Mouse (Mus musculus) hindbrain, embryonic 10.5 days (tissue): ENCODE data around the gene Grin2a. TPM values are rescaled to one million over a fixed set of nuclear protein-coding genes. Genes with fewer than 3 reads are reported as not detected.
A peak's percentile ranks its signal among the peaks of the same experiment; 100 is the strongest.

Experiments used
- DNase-seq: peaks from one replicate; pipeline ENCODE4 v3.0.0-alpha.2; 2017; ENCODE audit warnings: low spot score
- H3K27ac ChIP-seq: fragments of 300-500 bp; sonication (generic); 2 replicates; pipeline ENCODE4 v1.5.1; 2016; ENCODE audit warnings: mild to moderate bottlenecking, moderate library complexity
- H3K27me3 ChIP-seq: fragments of 300-500 bp; sonication (generic); 2 replicates; pipeline ENCODE4 v1.6.1; 2016; ENCODE audit warnings: mild to moderate bottlenecking; ENCODE audit not compliant: poor library complexity, insufficient read depth, severe bottlenecking
- H3K36me3 ChIP-seq: fragments of 300-500 bp; sonication (generic); 2 replicates; pipeline ENCODE4 v1.6.1; 2016; ENCODE audit warnings: mild to moderate bottlenecking, moderate library complexity
- H3K4me1 ChIP-seq: fragments of 300-500 bp; sonication (generic); replicated peaks from 2 replicates; pipeline ENCODE4 v1.6.1; 2016; ENCODE audit warnings: mild to moderate bottlenecking
- H3K4me3 ChIP-seq: fragments of 300-500 bp; sonication (generic); 2 replicates; pipeline ENCODE4 v1.5.1; 2016; ENCODE audit warnings: mild to moderate bottlenecking, moderate library complexity
- H3K9me3 ChIP-seq: fragments of 300-500 bp; sonication (generic); 2 replicates; pipeline ENCODE4 v1.6.1; 2016; ENCODE audit warnings: mild to moderate bottlenecking, moderate library complexity
- WGBS: fragments of 180-500 bp; shearing (Covaris S2); methylation state at CpG from one replicate; pipeline ENCODE4 v1.1.7; 2016; 5-methylcytosine and 5-hydroxymethylcytosine counted together
- polyA plus RNA-seq: library from polyadenylated mRNA; unstranded; fragments of >200 nt; fragmentation: Nextera tagmentation; extraction: Ambion mirVana; gene quantifications from 2 replicates; pipeline ENCODE4 v1.2.1, GENCODE M21; 2016

Gene Grin2a
- polyA plus RNA-seq, 1 experiment from 2014 or later = 1.9 TPM

DNA sequence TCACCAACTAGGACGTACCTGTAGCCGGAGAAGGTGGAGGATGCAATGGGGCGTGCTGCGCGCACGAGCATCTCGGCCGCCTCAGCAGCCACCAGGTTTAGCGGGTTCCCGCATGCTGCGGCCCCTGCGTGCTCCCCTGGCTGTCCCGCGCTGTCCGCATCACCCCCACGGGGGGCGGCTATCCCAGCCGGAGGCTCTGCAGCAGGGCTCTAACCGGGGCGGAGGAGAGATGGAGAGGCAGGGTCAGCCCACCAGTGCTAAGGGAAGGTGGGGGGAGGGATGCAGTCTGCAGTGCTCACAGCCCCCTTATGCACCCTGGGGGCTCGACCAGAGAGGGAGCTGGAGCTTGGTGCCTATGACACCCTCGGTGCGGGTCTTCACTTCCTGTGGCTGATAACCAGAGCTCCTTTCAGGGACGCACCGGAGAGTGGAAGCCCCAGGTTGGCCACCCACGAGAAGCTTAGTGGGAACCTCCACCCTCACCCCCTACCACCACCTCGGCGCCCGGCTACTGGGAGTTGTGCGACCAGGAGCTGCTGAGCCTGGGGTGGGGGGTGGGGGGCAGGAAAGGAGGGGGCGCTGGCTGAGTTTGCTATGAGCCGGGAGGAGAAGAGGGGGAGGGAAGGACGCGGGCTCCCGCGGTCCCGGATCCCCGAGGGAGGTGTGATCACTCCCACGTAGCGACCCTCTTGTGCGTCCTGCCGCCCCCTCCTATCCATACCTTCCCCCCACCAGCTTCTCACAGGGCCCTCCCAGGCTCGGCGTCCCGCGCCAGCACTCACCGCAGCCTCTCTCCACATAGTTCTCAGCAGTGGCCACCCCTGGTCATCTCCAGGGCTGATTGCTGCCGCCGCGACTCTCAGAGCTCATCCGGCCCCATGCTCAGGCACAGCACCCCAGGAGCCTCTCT, 1.1 kb downstream of the Grin2a start:
- H3K9me3 ChIP-seq = no peaks in the 10 kb centered on the region
- peaks cover 67% of the 10 kb centered on the region for H3K27me3 ChIP-seq
- H3K36me3 ChIP-seq = no peaks in the 10 kb centered on the region
- peaks cover 40% of the 10 kb centered on the region for H3K4me1 ChIP-seq
- peak overlapping the region; percentile 70 for H3K27ac ChIP-seq
- peak overlapping the region; percentile 67 for H3K4me3 ChIP-seq
- under 1% methylated on average over 49 of the region's 51 CpGs for WGBS
- no peak for DNase-seq

DNA sequence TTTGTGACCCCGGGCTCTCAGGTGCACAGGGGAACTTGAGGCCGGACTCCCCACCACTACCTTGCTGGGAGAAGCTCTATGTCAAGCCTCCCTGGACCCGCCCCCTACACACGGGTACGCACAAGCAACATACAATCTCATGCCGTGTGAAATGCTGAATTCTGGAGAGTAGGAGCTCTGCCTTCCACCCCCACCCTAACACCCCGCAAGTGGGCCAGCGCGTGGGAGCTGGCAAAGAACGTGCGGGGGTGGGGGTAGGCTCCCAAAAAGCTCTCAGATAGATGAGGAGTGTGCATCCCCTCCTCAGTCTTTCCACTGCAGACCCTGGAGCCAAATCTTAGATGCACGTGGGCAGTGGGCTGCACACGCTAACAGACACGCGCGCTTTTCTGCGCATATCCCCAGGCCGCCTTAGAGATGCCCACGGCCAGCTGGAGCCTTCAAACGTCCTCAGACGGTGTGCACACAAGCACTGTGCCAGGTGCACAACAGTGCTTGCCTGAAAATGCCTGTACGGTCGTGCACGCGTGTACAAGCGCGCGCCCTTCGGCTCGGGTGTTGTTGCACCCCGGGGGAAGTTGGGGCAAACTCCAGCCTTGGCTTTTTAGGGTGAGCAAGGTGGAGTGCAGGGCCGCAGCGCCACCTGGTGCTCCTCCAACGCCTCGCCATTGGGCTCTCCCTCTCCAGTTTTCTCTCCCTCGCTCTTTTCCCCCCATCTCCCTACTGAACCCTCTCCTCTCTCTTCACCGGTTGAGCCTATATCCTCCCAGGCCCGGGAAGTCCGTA, 1.9 kb downstream of the Grin2a start:
- under 1% methylated on average over 39 of the region's 39 CpGs for WGBS
- peak; percentile 78 for DNase-seq
- peaks cover 67% of the 10 kb centered on the region for H3K27me3 ChIP-seq

DNA sequence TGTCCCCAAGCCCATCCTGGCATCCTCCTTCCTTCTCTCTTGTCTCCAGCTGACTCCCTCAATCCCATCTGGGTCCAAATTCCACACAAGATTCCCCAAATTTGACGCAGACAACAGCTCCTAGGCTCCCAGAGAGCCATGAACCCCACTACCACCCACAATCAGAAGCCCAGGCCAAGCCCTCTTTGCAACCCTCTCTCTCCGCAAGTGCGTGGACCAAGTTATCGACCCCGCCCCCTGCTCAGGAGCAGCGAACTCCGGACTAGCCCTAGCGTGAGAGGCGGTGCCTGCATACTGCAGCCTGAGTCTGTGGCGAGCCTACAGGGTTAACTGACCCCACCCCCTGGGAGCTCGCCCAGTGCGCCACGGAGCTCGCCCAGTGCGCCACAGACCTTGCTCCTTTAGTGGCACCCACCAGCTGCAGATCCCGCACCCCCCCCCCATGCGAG, 2.6 kb downstream of the Grin2a start:
- H3K27me3 ChIP-seq = peaks cover 67% of the 10 kb centered on the region
- peaks cover 40% of the 10 kb centered on the region for H3K4me1 ChIP-seq
- H3K4me3 ChIP-seq = peak overlapping the region; percentile 67
- peak; percentile 46 for DNase-seq
- under 1% methylated on average over 17 of the region's 17 CpGs for WGBS
- H3K36me3 ChIP-seq = no peaks in the 10 kb centered on the region
- no peak overlapping the region for H3K27ac ChIP-seq
- H3K9me3 ChIP-seq = no peaks in the 10 kb centered on the region

More for the DNA sequence above, 1.9 kb downstream of the Grin2a start:
- H3K36me3 ChIP-seq = no peaks in the 10 kb centered on the region
- peak overlapping the region; percentile 70 for H3K27ac ChIP-seq
- H3K4me1 ChIP-seq = peaks cover 40% of the 10 kb centered on the region
- peak overlapping the region; percentile 67 for H3K4me3 ChIP-seq
- no peaks in the 10 kb centered on the region for H3K9me3 ChIP-seq

DNA sequence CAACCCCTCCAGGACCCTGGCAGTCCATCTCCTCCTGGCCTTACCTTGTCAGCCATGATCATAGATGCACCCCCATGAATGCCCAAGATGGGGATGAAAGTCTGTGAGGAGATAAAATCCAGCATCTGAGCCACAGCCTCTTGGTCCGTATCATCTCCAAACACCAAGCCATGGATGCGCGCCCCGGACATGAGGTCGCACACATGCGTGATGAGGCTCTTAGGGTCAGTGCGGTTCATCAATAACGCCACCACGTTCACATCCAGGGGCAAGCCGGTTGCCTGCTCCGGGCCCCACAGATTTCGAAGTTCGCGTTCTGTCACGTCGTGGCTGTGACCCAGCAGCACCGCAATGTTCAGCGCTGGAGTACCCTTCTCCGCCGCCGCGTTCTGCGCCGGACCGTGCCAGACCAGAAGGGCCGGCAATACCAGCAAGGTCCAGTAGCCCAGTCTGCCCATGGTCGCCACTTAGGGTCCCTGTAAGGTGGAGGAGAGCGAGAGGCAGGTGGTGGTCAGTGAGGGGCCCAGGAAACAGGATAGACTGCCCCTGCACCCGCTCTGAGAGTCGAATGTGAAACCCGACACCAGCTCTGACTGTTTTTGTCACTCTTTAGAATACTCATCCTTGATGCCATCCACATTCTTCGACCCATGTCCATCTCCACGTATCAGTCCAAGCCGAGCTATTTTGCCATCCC, 3.1 kb downstream of the Grin2a start:
- DNase-seq = peak; percentile 22
- peaks cover 67% of the 10 kb centered on the region for H3K27me3 ChIP-seq
- H3K9me3 ChIP-seq = no peaks in the 10 kb centered on the region
- H3K4me1 ChIP-seq = peaks cover 40% of the 10 kb centered on the region
- H3K4me3 ChIP-seq = peak overlapping the region; percentile 67
- no peak overlapping the region for H3K27ac ChIP-seq
- 20% methylated on average over 34 of the region's 34 CpGs for WGBS
- no peaks in the 10 kb centered on the region for H3K36me3 ChIP-seq

DNA sequence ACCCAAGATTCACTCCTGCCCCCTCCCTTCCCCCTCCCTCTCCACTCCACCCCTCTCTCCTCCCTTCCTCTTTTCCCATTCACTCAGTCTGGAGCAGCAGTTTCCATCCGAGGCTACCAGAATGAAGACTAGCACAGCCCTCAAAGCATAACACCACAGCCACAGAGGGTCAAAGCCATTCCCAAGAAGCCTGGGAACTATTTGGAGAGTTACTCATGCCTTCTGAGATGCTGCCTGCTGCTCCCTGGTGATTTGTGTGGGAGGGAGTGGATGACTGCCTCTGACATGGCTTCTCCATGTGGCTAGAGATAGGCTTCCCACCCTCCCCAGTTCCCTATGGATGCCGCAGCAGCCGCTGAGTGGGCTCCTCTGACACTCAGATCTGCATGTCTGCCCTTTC, 10.3 kb downstream of the Grin2a start:
- Histone ChIP-seq H3K9me3 (no peaks in the 10 kb centered on the region), H3K36me3 (no peaks in the 10 kb centered on the region)
- WGBS = 64% methylated on average over 3 of the region's 3 CpGs

DNA sequence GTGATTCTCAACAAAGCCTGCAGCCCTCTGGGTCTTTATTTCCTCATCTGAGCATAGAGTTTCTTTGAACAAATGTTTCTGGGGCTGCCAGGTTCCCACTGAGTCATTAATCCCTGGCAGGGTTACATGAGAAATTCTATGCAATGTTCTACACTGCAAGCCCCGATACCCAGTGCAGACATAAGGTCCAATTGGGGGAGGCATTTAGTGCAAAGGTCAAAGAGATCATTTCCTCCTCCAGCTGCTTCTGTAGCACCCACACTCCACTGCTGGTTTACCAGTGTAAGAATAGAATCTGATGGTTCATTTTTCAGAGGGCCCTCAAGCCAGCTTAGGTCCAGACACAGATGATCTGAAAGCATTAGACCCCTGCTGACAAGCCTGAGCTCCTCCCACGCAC, 14.7 kb downstream of the Grin2a start:
- Histone ChIP-seq H3K27me3 (no peaks in the 10 kb centered on the region), H3K9me3 (no peaks in the 10 kb centered on the region), H3K27ac (no peak overlapping the region), H3K36me3 (no peaks in the 10 kb centered on the region), H3K4me1 (0 out of 2 replicates have a peak, but pooled peaks cover 2% of the 10 kb centered on the region), H3K4me3 (no peak overlapping the region)
- WGBS = 62% methylated on average over 2 of the region's 2 CpGs
- DNase-seq = no peak

More for the DNA sequence above, 10.3 kb downstream of the Grin2a start:
- H3K4me3 ChIP-seq = no peak overlapping the region
- 0 out of 2 replicates have a peak, but pooled peaks cover 2% of the 10 kb centered on the region for H3K4me1 ChIP-seq
- no peak overlapping the region for H3K27ac ChIP-seq
- DNase-seq = no peak
- H3K27me3 ChIP-seq = no peaks in the 10 kb centered on the region

- Histone ChIP-seq H3K9me3 (no peaks in the 10 kb centered on the region), H3K27me3 (no peaks in the 10 kb centered on the region), H3K36me3 (no peaks in the 10 kb centered on the region), H3K27ac (no peak overlapping the region), H3K4me3 (no peak overlapping the region), H3K4me1 (no peaks in the 10 kb centered on the region)
- 83% methylated on average over 2 of the region's 2 CpGs for WGBS
- no peak for DNase-seq
Observed at GRCm38 (mm10) chr16:9978173-9978572, 17.2 kb downstream of the Grin2a start.

DNA sequence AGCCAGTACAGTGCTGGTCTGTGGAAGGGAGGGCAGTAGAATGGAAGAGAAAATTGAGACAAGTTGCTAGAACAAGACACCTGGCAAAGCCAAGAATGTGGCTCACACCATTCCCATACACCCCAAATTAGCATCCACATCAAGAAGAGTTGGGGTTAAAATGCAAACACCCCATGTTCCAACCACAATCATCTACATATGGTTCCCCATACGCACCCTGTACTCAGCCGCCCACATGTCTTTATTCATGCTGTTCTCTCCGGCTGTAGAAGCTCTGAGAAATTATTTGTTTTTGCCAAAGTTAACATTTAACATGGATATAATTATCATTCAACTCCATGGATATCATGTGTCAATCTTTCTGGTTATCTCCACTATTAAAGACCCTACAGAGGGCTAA, 22.7 kb downstream of the Grin2a start:
- no peak for DNase-seq
- H3K27ac ChIP-seq = no peak overlapping the region
- no peak overlapping the region for H3K4me3 ChIP-seq
- H3K27me3 ChIP-seq = no peaks in the 10 kb centered on the region
- H3K4me1 ChIP-seq = no peaks in the 10 kb centered on the region
- no peaks in the 10 kb centered on the region for H3K9me3 ChIP-seq
- WGBS = 94% methylated on average over 3 of the region's 3 CpGs
- H3K36me3 ChIP-seq = no peaks in the 10 kb centered on the region

DNA sequence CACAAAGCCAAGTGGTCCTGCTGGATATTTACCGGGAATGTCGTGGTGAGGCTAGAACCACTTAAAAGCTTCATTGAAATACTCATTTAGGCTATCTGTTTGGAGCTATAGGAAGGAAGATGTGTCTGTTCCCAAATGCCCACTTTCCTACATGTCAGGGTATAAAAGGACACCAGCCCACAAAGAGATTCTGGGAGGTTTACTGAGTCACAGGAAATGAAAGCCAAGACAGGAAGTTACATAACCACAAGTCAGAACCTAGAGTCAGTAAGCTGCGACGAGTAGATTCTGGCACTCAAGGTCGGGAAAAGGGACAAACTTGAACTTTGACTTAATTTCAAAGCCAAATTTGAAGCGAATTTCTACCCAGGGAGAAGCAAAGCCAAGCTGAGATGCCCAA, 30.9 kb downstream of the Grin2a start:
- 89% methylated on average over 6 of the region's 6 CpGs for WGBS
- Histone ChIP-seq H3K4me3 (no peak overlapping the region), H3K36me3 (no peaks in the 10 kb centered on the region), H3K27me3 (no peaks in the 10 kb centered on the region), H3K27ac (no peak overlapping the region), H3K9me3 (no peaks in the 10 kb centered on the region), H3K4me1 (no peaks in the 10 kb centered on the region)
- no peak for DNase-seq

DNA sequence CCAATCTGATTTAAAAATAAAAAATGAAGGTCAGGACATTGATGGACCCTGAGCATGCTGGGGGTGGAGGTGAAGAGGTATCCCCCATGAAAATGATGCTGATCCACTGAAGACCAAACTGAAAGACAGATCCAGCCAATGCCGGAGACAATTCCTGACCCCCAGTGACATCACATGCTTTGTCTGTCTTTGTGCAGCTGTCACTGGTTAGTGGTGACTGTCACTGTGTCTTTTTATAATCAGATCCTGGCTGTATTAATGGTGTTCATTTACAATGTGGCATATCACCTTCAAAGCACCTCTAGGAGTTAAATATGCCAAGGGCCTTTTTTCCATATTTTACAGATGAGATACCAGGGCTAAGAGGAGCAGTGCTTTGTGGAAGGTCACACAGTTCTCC, 32.9 kb downstream of the Grin2a start:
- Histone ChIP-seq H3K9me3 (no peaks in the 10 kb centered on the region), H3K27me3 (no peaks in the 10 kb centered on the region), H3K27ac (no peak overlapping the region), H3K4me3 (no peak overlapping the region), H3K4me1 (no peaks in the 10 kb centered on the region), H3K36me3 (no peaks in the 10 kb centered on the region)
- WGBS = 61% methylated on average over 1 of the region's 1 CpGs
- DNase-seq = no peak

GRCm38 (mm10) chr16:9959340-9959739, 36.0 kb downstream of the Grin2a start:
- 61% methylated on average over 1 of the region's 1 CpGs for WGBS
- Histone ChIP-seq H3K27me3 (no peaks in the 10 kb centered on the region), H3K9me3 (no peaks in the 10 kb centered on the region), H3K27ac (no peak overlapping the region), H3K4me1 (peaks cover under 1% of the 10 kb centered on the region), H3K36me3 (no peaks in the 10 kb centered on the region), H3K4me3 (no peak overlapping the region)
- no peak for DNase-seq

- no peak for DNase-seq
- Histone ChIP-seq H3K27ac (no peak overlapping the region), H3K4me3 (no peak overlapping the region), H3K36me3 (no peaks in the 10 kb centered on the region), H3K9me3 (no peaks in the 10 kb centered on the region), H3K27me3 (no peaks in the 10 kb centered on the region), H3K4me1 (peaks cover 4% of the 10 kb centered on the region)
- WGBS = 33% methylated on average over 5 of the region's 5 CpGs
Observed at GRCm38 (mm10) chr16:9954266-9954665, 41.1 kb downstream of the Grin2a start.
